Mouse (Mus musculus): Measurements from ENCODE around the gene Vmn1r220. TPM values are rescaled to one million over a fixed set of nuclear protein-coding genes. Genes with fewer than 3 reads are reported as not detected.
"Not testable (repeated sequence)": the region's sequence is repeated elsewhere in the genome, so short reads cannot be mapped to it uniquely, and the experiment has no call there.

The Vmn1r220 gene
- polyA plus RNA-seq (2014; fragmentation: Nextera tagmentation; extraction: Ambion mirVana): not detected in 2 replicates

DNA sequence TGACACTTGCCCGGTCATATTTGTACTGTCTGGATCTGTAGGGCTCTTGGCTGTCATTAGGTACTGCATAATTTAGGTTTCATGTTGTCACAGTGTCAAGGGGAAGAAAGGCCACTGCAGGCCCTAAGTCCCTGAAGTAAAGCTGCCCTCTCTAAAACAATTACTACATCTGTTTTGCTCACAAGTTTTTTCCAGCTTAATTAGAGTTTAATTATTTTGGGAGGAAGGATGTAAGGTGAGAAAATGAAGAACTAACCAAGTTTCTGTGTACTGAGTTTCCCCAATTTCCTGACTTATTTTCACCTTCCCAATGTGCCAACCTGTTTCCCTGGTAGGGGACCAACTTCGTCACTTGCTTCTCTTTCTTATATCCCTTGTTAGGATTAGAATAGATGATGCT is at the start of gene Vmn1r220:
Vmn1r220 (minus strand) TSS at position 101 of the 400 bp plus-strand sequence.
- Histone ChIP-seq H3K9ac (replicated peaks; ENCODE audit: low read depth, low read length) (no peak within 1 kb of the TSS), H3K4me3 (ENCODE audit: low read depth, low read length) (no peak within 1 kb of the TSS), H3K4me2 (ENCODE audit: low read depth, low read length) (no peak within 1 kb of the TSS), H3K36me3 (ENCODE audit: control insufficient read depth, insufficient read depth, low read length) (no peaks in the 10 kb centered on the region), H3K27ac (ENCODE audit: low read depth, low read length) (no peak within 1 kb of the TSS), H3K4me1 (ENCODE audit: control insufficient read depth, insufficient read depth, low read length) (no peaks in the 10 kb centered on the region), H3K9me3 (ENCODE audit: control insufficient read depth, low read length) (no peaks in the 10 kb centered on the region), H3K27me3 (ENCODE audit: control insufficient read depth, insufficient read depth, low read length) (no peaks in the 10 kb centered on the region)
- ATAC-seq (ENCODE audit: low read depth): no peak
- 88% methylated on average over 2 of the region's 2 CpGs for WGBS

DNA sequence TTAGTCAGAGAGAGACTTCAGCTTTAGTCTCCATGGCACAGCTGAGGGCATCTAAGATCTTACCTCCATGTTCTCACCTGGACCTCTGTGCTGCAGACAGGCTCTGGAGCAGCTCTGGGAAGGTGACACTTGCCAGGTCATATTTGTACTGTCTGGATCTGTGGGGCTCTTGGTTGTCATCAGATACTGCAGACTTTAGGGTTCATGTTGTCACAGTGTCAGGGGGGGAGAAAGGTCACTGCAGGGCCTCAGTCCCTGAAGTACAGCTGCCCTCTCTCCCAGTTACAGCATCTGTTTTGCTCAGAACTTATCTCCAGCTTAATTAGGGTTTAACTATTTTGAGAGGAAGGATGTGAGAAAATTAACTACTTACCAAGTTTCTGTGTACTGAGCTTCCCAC is 48.1 kb upstream of the Vmn1r220 start, which contains the start of gene Vmn1r222:
Vmn1r222 (minus strand) TSS at position 101 of the 400 bp plus-strand sequence.
- H3K27ac ChIP-seq (ENCODE audit: low read depth, low read length); H3K4me3 ChIP-seq (ENCODE audit: low read depth, low read length); H3K9me3 ChIP-seq (ENCODE audit: control insufficient read depth, low read length); H3K4me2 ChIP-seq (ENCODE audit: low read depth, low read length); H3K36me3 ChIP-seq (ENCODE audit: control insufficient read depth, insufficient read depth, low read length); ATAC-seq (ENCODE audit: low read depth); H3K9ac ChIP-seq (replicated peaks; ENCODE audit: low read depth, low read length); H3K27me3 ChIP-seq (ENCODE audit: control insufficient read depth, insufficient read depth, low read length); H3K4me1 ChIP-seq (ENCODE audit: control insufficient read depth, insufficient read depth, low read length): not testable (repeated sequence)

DNA sequence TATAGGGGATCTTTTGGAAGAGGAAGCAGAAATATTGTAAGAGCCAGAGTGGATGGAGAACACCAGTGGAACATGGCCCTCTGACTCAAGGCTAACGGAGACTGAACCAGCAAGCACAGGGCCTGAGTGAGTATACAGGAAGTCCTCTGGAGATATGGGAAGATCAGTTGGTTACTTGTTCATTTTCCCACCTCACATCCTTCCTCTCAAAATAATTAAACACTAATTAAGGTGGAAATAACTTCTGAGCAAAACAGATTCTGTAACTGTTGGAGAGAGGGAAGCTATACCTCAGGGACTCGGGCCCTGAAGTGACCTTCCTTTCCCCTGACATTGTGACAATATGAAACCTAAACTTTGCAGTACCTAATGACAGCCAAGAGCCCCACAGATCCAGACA is 26.1 kb upstream of the Vmn1r220 start, which contains the start of gene Vmn1r221:
Vmn1r221 (plus strand) TSS at position 301 of the 400 bp plus-strand sequence.
- H3K9ac ChIP-seq (replicated peaks; ENCODE audit: low read depth, low read length); H3K36me3 ChIP-seq (ENCODE audit: control insufficient read depth, insufficient read depth, low read length); H3K27me3 ChIP-seq (ENCODE audit: control insufficient read depth, insufficient read depth, low read length); ATAC-seq (ENCODE audit: low read depth); H3K9me3 ChIP-seq (ENCODE audit: control insufficient read depth, low read length); H3K4me1 ChIP-seq (ENCODE audit: control insufficient read depth, insufficient read depth, low read length); H3K27ac ChIP-seq (ENCODE audit: low read depth, low read length); H3K4me2 ChIP-seq (ENCODE audit: low read depth, low read length); H3K4me3 ChIP-seq (ENCODE audit: low read depth, low read length): not testable (repeated sequence)
- WGBS: 97% methylated on average over 2 of the region's 2 CpGs

DNA sequence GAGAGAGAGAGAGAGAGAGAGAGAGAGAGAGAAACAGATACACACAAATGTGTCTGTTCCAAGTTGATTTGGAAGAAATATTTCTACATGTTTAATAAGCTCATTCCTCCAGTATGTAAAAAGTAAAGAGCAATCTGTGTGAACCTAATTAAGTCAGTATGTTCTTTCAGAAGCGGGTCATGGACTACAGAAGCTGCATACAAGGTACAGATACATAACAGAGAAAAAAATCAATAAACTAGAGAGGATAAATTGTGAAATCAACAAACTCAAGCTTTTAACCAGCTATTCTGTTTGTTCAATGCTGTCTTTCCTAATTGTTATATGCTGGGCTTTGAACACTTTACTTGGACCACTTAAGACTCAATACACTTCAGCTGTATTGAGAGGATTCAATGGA is 16.1 kb upstream of the Vmn1r220 start:
- 84% methylated on average over 1 of the region's 1 CpGs for WGBS

DNA sequence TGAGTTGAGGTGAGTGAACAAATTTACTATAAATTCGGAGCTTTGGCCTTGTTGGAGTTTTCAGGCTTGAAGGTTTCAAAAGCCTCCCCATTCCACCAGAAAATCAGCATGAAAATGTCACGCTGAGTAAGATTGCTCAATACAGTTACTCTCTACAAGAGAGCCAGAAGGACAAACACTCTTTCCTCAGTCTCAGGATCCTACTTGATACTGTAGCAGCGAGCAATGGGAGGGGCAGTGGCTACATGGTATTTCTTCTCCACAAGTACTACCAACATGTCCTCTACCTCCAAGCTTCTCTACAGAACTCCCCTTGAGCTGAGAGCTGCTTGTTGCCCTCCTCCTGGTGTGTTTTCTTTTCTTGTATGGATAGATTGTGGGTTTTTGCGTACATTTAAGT is 21.3 kb downstream of the Vmn1r220 start:
- not testable (repeated sequence) for H3K9ac ChIP-seq (replicated peaks; ENCODE audit: low read depth, low read length); H3K4me2 ChIP-seq (ENCODE audit: low read depth, low read length); H3K27ac ChIP-seq (ENCODE audit: low read depth, low read length); H3K36me3 ChIP-seq (ENCODE audit: control insufficient read depth, insufficient read depth, low read length); H3K4me3 ChIP-seq (ENCODE audit: low read depth, low read length); ATAC-seq (ENCODE audit: low read depth); H3K27me3 ChIP-seq (ENCODE audit: control insufficient read depth, insufficient read depth, low read length); H3K9me3 ChIP-seq (ENCODE audit: control insufficient read depth, low read length); H3K4me1 ChIP-seq (ENCODE audit: control insufficient read depth, insufficient read depth, low read length)
- 92% methylated on average over 4 of the region's 4 CpGs for WGBS

More for the DNA sequence above, 16.1 kb upstream of the Vmn1r220 start:
- H3K4me2 ChIP-seq (ENCODE audit: low read depth, low read length); H3K36me3 ChIP-seq (ENCODE audit: control insufficient read depth, insufficient read depth, low read length); H3K9ac ChIP-seq (replicated peaks; ENCODE audit: low read depth, low read length); H3K4me3 ChIP-seq (ENCODE audit: low read depth, low read length); H3K4me1 ChIP-seq (ENCODE audit: control insufficient read depth, insufficient read depth, low read length); H3K27ac ChIP-seq (ENCODE audit: low read depth, low read length); H3K27me3 ChIP-seq (ENCODE audit: control insufficient read depth, insufficient read depth, low read length); ATAC-seq (ENCODE audit: low read depth); H3K9me3 ChIP-seq (ENCODE audit: control insufficient read depth, low read length): not testable (repeated sequence)

DNA sequence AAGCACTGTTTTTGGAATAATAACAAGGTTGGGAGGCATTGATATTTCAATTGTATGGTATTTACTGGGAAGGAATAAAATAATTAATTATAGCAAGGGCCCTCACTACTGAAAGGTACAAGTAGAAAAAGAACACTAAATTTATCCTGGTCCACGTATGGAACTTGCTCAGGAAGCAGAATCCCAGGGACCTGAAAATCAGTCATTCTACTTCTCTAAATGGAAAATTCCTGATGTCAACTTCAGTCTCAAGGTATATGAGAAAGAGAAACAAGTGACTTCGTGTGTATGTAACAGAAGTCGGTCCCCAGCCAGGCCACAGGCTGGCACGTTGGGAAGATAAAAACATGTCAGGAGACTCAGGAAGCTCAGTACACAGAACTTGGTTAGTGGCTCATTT is 28.8 kb downstream of the Vmn1r220 start, which contains the start of gene Vmn1r219:
Vmn1r219 (plus strand) TSS at position 301 of the 400 bp plus-strand sequence.
- no peaks in the 10 kb centered on the region for H3K36me3 ChIP-seq (ENCODE audit: control insufficient read depth, insufficient read depth, low read length)
- ATAC-seq (ENCODE audit: low read depth): no peak
- 89% methylated on average over 4 of the region's 4 CpGs for WGBS

DNA sequence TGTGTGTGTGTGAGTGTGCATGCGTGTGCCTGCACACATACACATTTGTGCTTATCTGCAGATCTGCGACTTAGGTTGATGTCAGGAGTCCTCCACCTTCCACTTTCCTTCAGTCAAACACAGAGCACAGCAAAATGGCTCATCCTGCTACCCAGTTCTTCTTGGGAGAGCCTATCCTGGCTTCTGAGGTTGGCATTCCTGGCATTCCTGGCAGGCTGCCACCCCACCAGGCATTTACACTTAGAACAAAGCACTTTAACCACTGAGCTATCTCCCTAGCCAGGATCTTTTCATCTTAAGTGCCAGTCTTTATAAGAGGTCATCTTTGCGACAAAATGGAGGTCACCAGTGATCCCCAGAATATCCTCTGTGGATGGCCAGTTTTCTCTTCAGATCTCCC is 29.9 kb downstream of the Vmn1r220 start:
- H3K9me3 ChIP-seq (ENCODE audit: control insufficient read depth, low read length): no peaks in the 10 kb centered on the region
- no peak overlapping the region for H3K27ac ChIP-seq (ENCODE audit: low read depth, low read length)
- H3K4me2 ChIP-seq (ENCODE audit: low read depth, low read length): no peak overlapping the region
- ATAC-seq (ENCODE audit: low read depth): no peak
- H3K36me3 ChIP-seq (ENCODE audit: control insufficient read depth, insufficient read depth, low read length): no peaks in the 10 kb centered on the region
- H3K9ac ChIP-seq (replicated peaks; ENCODE audit: low read depth, low read length): no peak overlapping the region
- no peaks in the 10 kb centered on the region for H3K27me3 ChIP-seq (ENCODE audit: control insufficient read depth, insufficient read depth, low read length)
- WGBS: 82% methylated on average over 3 of the region's 3 CpGs
- H3K4me1 ChIP-seq (ENCODE audit: control insufficient read depth, insufficient read depth, low read length): no peaks in the 10 kb centered on the region
- H3K4me3 ChIP-seq (ENCODE audit: low read depth, low read length): no peak overlapping the region

More for the DNA sequence above, 28.8 kb downstream of the Vmn1r220 start, which contains the start of gene Vmn1r219:
- Histone ChIP-seq H3K9ac (replicated peaks; ENCODE audit: low read depth, low read length) (no peak within 1 kb of the TSS), H3K4me2 (ENCODE audit: low read depth, low read length) (no peak within 1 kb of the TSS), H3K27me3 (ENCODE audit: control insufficient read depth, insufficient read depth, low read length) (no peaks in the 10 kb centered on the region), H3K4me3 (ENCODE audit: low read depth, low read length) (no peak within 1 kb of the TSS), H3K9me3 (ENCODE audit: control insufficient read depth, low read length) (no peaks in the 10 kb centered on the region), H3K4me1 (ENCODE audit: control insufficient read depth, insufficient read depth, low read length) (no peaks in the 10 kb centered on the region), H3K27ac (ENCODE audit: low read depth, low read length) (no peak within 1 kb of the TSS)

DNA sequence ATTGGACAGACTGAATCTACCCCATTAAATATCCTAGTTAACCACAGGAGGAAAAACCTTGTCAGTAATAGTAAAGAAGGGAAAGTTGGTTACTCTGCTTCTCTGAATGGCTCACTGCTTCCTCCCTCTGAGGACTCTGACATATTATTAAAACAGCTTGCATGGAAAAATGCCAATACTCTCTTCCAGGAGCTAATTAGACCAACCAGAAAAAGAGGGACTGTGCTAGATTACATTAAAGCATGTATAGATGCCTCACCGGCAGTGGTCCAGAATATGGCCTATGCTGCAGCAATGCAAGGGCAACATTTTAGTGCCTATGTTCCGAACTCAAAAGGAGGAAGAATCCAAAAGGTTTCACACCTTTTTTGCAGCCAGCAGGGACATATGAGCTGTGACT is 48.9 kb downstream of the Vmn1r220 start:
- Histone ChIP-seq H3K36me3 (ENCODE audit: control insufficient read depth, insufficient read depth, low read length) (no peaks in the 10 kb centered on the region), H3K27me3 (ENCODE audit: control insufficient read depth, insufficient read depth, low read length) (no peaks in the 10 kb centered on the region), H3K9me3 (ENCODE audit: control insufficient read depth, low read length) (no peaks in the 10 kb centered on the region), H3K4me2 (ENCODE audit: low read depth, low read length) (no peak overlapping the region), H3K4me3 (ENCODE audit: low read depth, low read length) (no peak overlapping the region), H3K27ac (ENCODE audit: low read depth, low read length) (no peak overlapping the region), H3K4me1 (ENCODE audit: control insufficient read depth, insufficient read depth, low read length) (no peaks in the 10 kb centered on the region), H3K9ac (replicated peaks; ENCODE audit: low read depth, low read length) (no peak overlapping the region)
- no peak for ATAC-seq (ENCODE audit: low read depth)
- WGBS: 88% methylated on average over 2 of the region's 2 CpGs

DNA sequence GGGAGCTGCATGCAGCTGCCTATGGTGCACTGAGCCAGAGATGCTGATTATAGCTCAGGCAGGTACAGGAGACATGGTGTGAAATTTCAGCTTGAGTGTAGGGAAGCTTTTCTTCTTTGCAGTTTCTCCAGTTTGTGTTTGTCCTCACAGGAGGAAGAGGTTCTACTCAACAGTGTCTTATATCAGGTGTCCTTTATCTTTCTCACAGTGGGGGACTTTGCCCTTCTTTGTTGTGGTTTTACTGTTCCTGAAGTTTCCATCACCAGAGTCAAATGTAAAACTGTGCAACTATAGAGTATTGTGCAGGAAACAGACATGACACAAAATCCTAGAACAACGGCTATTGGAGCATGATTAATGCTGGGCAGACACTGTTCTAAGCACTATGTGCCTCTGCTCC is 54.3 kb downstream of the Vmn1r220 start:
- 66% methylated on average over 1 of the region's 1 CpGs for WGBS
- ATAC-seq (ENCODE audit: low read depth): no peak
- Histone ChIP-seq H3K4me2 (ENCODE audit: low read depth, low read length) (no peak overlapping the region), H3K9me3 (ENCODE audit: control insufficient read depth, low read length) (no peaks in the 10 kb centered on the region), H3K4me3 (ENCODE audit: low read depth, low read length) (no peak overlapping the region), H3K27ac (ENCODE audit: low read depth, low read length) (no peak overlapping the region), H3K9ac (replicated peaks; ENCODE audit: low read depth, low read length) (no peak overlapping the region), H3K4me1 (ENCODE audit: control insufficient read depth, insufficient read depth, low read length) (no peaks in the 10 kb centered on the region), H3K27me3 (ENCODE audit: control insufficient read depth, insufficient read depth, low read length) (no peaks in the 10 kb centered on the region), H3K36me3 (ENCODE audit: control insufficient read depth, insufficient read depth, low read length) (no peaks in the 10 kb centered on the region)
